Mouse (Mus musculus) intestine, embryonic 16.5 days (tissue): ENCODE measurements around the gene Nckap1. TPM values are rescaled to one million over a fixed set of nuclear protein-coding genes. Genes with fewer than 3 reads are reported as not detected.

Source experiments
- ATAC-seq: fragments of 200-750 bp; cut with Nextera tagmentation; 2 replicates; pipeline ENCODE4 v1.8.0; 2017; ENCODE audit warnings: moderate TSS enrichment, moderate library complexity
- H3K27ac ChIP-seq: fragments of 300-500 bp; sonication (generic); 2 replicates; pipeline ENCODE4 v1.5.1; 2014; ENCODE audit warnings: mild to moderate bottlenecking, low read length
- H3K27me3 ChIP-seq: fragments of 300-500 bp; sonication (generic); replicated peaks from 2 replicates; pipeline ENCODE4 v1.6.1; 2014; ENCODE audit warnings: low read length, control low read depth, mixed read lengths; ENCODE audit not compliant: control insufficient read depth, insufficient read depth
- H3K36me3 ChIP-seq: fragments of 300-500 bp; sonication (generic); 2 replicates; pipeline ENCODE4 v1.6.1; 2014; ENCODE audit warnings: low read length, control low read depth; ENCODE audit not compliant: control insufficient read depth, insufficient read depth
- H3K4me1 ChIP-seq: fragments of 300-500 bp; sonication (generic); 2 replicates; pipeline ENCODE4 v1.6.1; 2014; ENCODE audit warnings: low read length, control low read depth, mixed read lengths; ENCODE audit not compliant: control insufficient read depth, insufficient read depth
- H3K4me2 ChIP-seq: fragments of 300-500 bp; sonication (generic); 2 replicates; pipeline ENCODE4 v1.6.1; 2014; ENCODE audit warnings: low read depth, low read length, control low read depth
- H3K4me3 ChIP-seq: fragments of 300-500 bp; sonication (generic); 2 replicates; pipeline ENCODE4 v1.5.1; 2014; ENCODE audit warnings: mild to moderate bottlenecking, low read length
- H3K9ac ChIP-seq: fragments of 300-500 bp; sonication (generic); 2 replicates; pipeline ENCODE4 v1.6.1; 2014; ENCODE audit warnings: low read depth, low read length
- H3K9me3 ChIP-seq: fragments of 300-500 bp; sonication (generic); 2 replicates; pipeline ENCODE4 v1.6.1; 2016; ENCODE audit warnings: low read length, control low read depth; ENCODE audit not compliant: control insufficient read depth
- WGBS: fragments of 180-500 bp; shearing (Covaris S2); extraction: QIAGEN DNeasy Blood & Tissue Kit; methylation state at CpG from one replicate; pipeline ENCODE4 v1.1.7; 2014; 5-methylcytosine and 5-hydroxymethylcytosine counted together
- polyA plus RNA-seq: library from polyadenylated mRNA; unstranded; fragments of >200 nt; fragmentation: Nextera tagmentation; extraction: Ambion mirVana; gene quantifications from 2 replicates; pipeline ENCODE4 v1.2.1, GENCODE M21; 2015

Nckap1 gene
- 26.1 and 30.5 TPM in 2 replicates for polyA plus RNA-seq

GRCm38 (mm10) chr2:80581043-80581711, at the start of gene Nckap1:
Nckap1 (minus strand) TSS chr2:80581380.
- Histone ChIP-seq H3K4me2 (peak within 1 kb of the TSS; percentile 64), H3K4me1 (peaks cover 12% of the 10 kb centered on the region), H3K27ac (peak within 1 kb of the TSS; percentile 98), H3K36me3 (no peaks in the 10 kb centered on the region), H3K9me3 (no peaks in the 10 kb centered on the region), H3K9ac (peak within 1 kb of the TSS; percentile 98), H3K4me3 (peak within 1 kb of the TSS; percentile 87), H3K27me3 (no peaks in the 10 kb centered on the region)
- peak; percentile 97 for ATAC-seq
- under 1% methylated on average over 79 of the region's 88 CpGs for WGBS

GRCm38 (mm10) chr2:80624523-80624922, 43.3 kb upstream of the Nckap1 start:
- WGBS: 95% methylated on average over 4 of the region's 4 CpGs
- Histone ChIP-seq H3K4me2 (no peak overlapping the region), H3K9me3 (peaks cover 3% of the 10 kb centered on the region; the same call in 1 of the 2 replicates), H3K27me3 (no peaks in the 10 kb centered on the region), H3K4me3 (no peak overlapping the region), H3K36me3 (peaks cover 4% of the 10 kb centered on the region), H3K9ac (no peak overlapping the region), H3K4me1 (no peaks in the 10 kb centered on the region), H3K27ac (no peak overlapping the region)
- no peak for ATAC-seq

- H3K4me1 ChIP-seq: peaks cover 3% of the 10 kb centered on the region; the same call in 1 of the 2 replicates
- ATAC-seq: no peak
- WGBS: 91% methylated on average over 3 of the region's 3 CpGs
- H3K27ac ChIP-seq: no peak overlapping the region
- H3K27me3 ChIP-seq: no peaks in the 10 kb centered on the region
- H3K4me2 ChIP-seq: no peak overlapping the region
- H3K4me3 ChIP-seq: no peak overlapping the region
- H3K9ac ChIP-seq: no peak overlapping the region
- H3K9me3 ChIP-seq: peaks cover 3% of the 10 kb centered on the region; the same call in 1 of the 2 replicates
- H3K36me3 ChIP-seq: peaks cover 4% of the 10 kb centered on the region
These were observed 40.7 kb upstream of the Nckap1 start for GRCm38 (mm10) chr2:80621921-80622320.

- ATAC-seq: no peak
- no peak overlapping the region for H3K4me3 ChIP-seq
- no peaks in the 10 kb centered on the region for H3K36me3 ChIP-seq
- H3K27me3 ChIP-seq: no peaks in the 10 kb centered on the region
- H3K4me2 ChIP-seq: no peak overlapping the region
- H3K9me3 ChIP-seq: no peaks in the 10 kb centered on the region
- 86% methylated on average over 3 of the region's 3 CpGs for WGBS
- peaks cover 3% of the 10 kb centered on the region; the same call in 1 of the 2 replicates for H3K4me1 ChIP-seq
- no peak overlapping the region for H3K27ac ChIP-seq
- H3K9ac ChIP-seq: no peak overlapping the region
These were observed 37.8 kb upstream of the Nckap1 start for GRCm38 (mm10) chr2:80618991-80619390.

GRCm38 (mm10) chr2:80616854-80617737, 35.9 kb upstream of the Nckap1 start, which contains the start of the genes Dusp19 and Nup35:
Dusp19 (plus strand) TSS chr2:80617045.
Nup35 (plus strand) TSS chr2:80617236.
- ATAC-seq: peak; percentile 100
- H3K36me3 ChIP-seq: no peaks in the 10 kb centered on the region
- peak within 1 kb of the TSS; percentile 72 for H3K4me2 ChIP-seq
- peak within 1 kb of the TSS; percentile 34; the same call in 1 of the 2 replicates for H3K27ac ChIP-seq
- under 1% methylated on average over 21 of the region's 21 CpGs for WGBS
- H3K9me3 ChIP-seq: no peaks in the 10 kb centered on the region
- no peaks in the 10 kb centered on the region for H3K27me3 ChIP-seq
- peak within 1 kb of the TSS; percentile 76 for H3K9ac ChIP-seq
- peaks cover 3% of the 10 kb centered on the region; the same call in 1 of the 2 replicates for H3K4me1 ChIP-seq
- H3K4me3 ChIP-seq: peak within 1 kb of the TSS; percentile 62

- no peak overlapping the region for H3K27ac ChIP-seq
- ATAC-seq: no peak
- H3K4me3 ChIP-seq: no peak overlapping the region
- H3K9me3 ChIP-seq: no peaks in the 10 kb centered on the region
- no peak overlapping the region for H3K9ac ChIP-seq
- no peaks in the 10 kb centered on the region for H3K36me3 ChIP-seq
- whole genome bisulfite sequencing: 59% methylated on average over 2 of the region's 2 CpGs
- 0 out of 2 replicates have a peak, but pooled peaks cover under 1% of the 10 kb centered on the region for H3K4me1 ChIP-seq
- no peak overlapping the region for H3K4me2 ChIP-seq
- no peaks in the 10 kb centered on the region for H3K27me3 ChIP-seq
These were observed 31.6 kb upstream of the Nckap1 start for GRCm38 (mm10) chr2:80612796-80613195.

GRCm38 (mm10) chr2:80612286-80612685, 31.1 kb upstream of the Nckap1 start:
- no peaks in the 10 kb centered on the region for H3K36me3 ChIP-seq
- H3K27me3 ChIP-seq: no peaks in the 10 kb centered on the region
- H3K4me2 ChIP-seq: no peak overlapping the region
- WGBS: 27% methylated on average over 1 of the region's 1 CpGs
- no peak overlapping the region for H3K27ac ChIP-seq
- no peak overlapping the region for H3K9ac ChIP-seq
- H3K4me1 ChIP-seq: no peaks in the 10 kb centered on the region
- H3K4me3 ChIP-seq: no peak overlapping the region
- no peaks in the 10 kb centered on the region for H3K9me3 ChIP-seq
- ATAC-seq: no peak

- no peaks in the 10 kb centered on the region for H3K4me1 ChIP-seq
- no peak for ATAC-seq
- H3K9ac ChIP-seq: no peak overlapping the region
- no peaks in the 10 kb centered on the region for H3K36me3 ChIP-seq
- H3K27ac ChIP-seq: no peak overlapping the region
- no peaks in the 10 kb centered on the region for H3K9me3 ChIP-seq
- H3K27me3 ChIP-seq: no peaks in the 10 kb centered on the region
- H3K4me3 ChIP-seq: no peak overlapping the region
- WGBS: 90% methylated on average over 19 of the region's 19 CpGs
- H3K4me2 ChIP-seq: no peak overlapping the region
These were observed 22.7 kb upstream of the Nckap1 start for GRCm38 (mm10) chr2:80603771-80604426.

GRCm38 (mm10) chr2:80602756-80603155, 21.6 kb upstream of the Nckap1 start:
- no peak overlapping the region for H3K27ac ChIP-seq
- no peaks in the 10 kb centered on the region for H3K36me3 ChIP-seq
- 91% methylated on average over 13 of the region's 13 CpGs for WGBS
- H3K4me1 ChIP-seq: no peaks in the 10 kb centered on the region
- no peak overlapping the region for H3K4me3 ChIP-seq
- no peaks in the 10 kb centered on the region for H3K9me3 ChIP-seq
- no peak overlapping the region for H3K4me2 ChIP-seq
- ATAC-seq: no peak
- H3K9ac ChIP-seq: no peak overlapping the region
- H3K27me3 ChIP-seq: no peaks in the 10 kb centered on the region
